Mouse (Mus musculus): ENCODE results near the gene Gxylt2. TPM values are rescaled to one million over a fixed set of nuclear protein-coding genes. Genes with fewer than 3 reads are reported as not detected.

Gene Gxylt2
- total RNA-seq, 4 experiments from 2014 or later, result 1.6 to 2.4 (median 2.3) TPM

DNA sequence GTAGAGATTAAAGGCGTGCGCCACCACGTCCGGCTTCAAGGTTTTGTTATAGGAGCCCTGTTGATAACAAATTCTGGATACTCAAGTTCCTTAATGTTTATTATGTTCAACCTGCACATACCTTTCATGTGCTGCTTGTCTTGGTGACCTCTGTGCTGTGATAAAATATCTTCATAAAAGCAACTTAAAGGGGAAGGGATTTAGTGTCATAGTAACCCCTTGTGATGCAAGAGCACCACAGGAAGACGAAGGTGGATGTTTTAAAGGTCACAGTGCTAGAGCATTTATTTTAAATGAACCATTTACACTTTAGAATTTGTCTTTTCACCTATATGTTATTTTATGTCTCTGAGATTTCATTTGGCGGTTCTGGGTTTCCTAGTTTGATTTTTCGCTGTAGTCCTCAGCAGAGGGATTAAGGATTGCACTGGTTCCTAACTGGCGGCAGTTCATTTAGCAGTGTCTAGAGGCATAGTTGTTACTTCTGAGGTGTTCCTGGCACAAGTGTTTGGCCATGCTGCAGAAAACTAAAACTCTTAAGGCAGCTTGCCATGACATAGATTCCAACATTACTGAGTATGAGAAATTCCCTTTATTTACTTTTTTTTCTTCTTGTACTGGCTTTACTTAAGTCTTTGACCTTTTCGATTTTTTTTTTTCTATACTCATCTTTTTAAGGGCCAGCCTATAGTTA, 144.3 kb downstream of the Gxylt2 start:
- DNase-seq (ENCODE audit: low spot score), result no peak

DNA sequence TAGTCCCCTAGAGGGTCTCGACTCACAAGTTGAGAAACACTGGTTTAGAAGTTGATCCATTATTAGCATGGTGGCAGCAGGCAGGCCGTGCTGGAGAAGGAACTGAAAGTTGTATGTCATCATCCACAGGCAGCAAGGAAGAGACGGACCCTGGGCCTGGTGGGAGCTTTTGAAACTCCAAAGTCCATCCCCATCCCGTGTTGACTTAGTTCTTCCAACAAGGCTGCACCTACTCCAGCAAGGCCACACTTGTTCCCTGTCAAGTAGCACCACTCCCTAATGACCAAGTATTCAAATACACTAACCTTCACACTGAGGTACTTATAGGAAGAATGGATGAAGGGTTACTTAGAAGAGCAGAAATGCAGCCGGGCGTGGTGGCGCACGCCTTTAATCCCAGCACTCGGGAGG, 146.1 kb downstream of the Gxylt2 start:
- DNase-seq (ENCODE audit: low spot score), result no peak

DNA sequence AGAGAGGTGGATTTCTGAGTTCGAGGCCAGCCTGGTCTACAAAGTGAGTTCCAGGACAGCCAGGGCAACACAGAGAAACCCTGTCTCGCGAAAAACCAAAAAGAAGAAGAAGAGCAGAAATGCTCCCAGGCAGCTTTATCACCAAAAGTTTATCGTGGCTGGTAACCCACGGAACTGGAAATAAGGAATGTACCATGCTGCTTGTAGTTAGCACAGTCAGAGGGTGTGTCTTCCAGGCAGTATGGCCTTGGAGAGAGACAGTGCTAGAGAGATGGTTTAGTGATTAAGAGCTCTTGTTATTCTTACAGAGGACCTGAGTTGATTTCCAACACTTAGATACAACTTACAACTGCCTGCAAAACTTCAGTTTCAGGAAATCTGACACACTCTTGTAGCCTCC, 146.5 kb downstream of the Gxylt2 start:
- DNase-seq (ENCODE audit: low spot score), result no peak

Other genes starting within 250 kb of the Gxylt2 start
- 1 to 10 TPM; 2.6 to 5.2 (median 3.6) TPM for gene Shq1, start 33.6 kb upstream of the Gxylt2 start, total RNA-seq (2022)
- gene Ppp4r2, start 128.9 kb downstream of the Gxylt2 start, total RNA-seq (2022), result 10 to 100 TPM; 43.9 to 49.1 (median 46.6) TPM

Data from heart, adult 8-10 months (tissue).